Mouse (Mus musculus): ENCODE measurements at regions not wholly inside any gene's neighbourhood (a gene's known extent, or its start where the extent isn't known, plus 50 kb on each side); places are given as distances from the start of the nearest gene placed in this dataset.

DNA sequence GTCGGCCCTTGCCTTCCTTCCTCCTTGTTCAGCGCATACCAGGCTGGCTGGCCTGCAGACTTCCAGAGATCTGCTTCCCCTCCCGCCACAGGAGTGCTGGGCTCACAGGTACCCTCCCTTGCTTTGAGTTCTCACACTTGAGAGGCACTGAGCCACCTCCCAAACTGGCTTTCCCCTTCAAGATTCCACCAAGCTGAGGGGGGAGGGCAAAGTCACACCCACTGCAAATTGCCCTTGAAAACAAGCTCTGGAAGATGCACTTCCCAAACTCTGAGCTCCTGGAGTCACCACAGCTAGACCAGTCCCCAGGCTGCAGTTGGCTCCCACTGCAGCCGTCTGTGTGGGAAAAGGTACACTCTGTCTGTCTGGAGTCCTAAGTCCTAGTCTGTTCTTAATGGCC lies 142.1 kb upstream of the Slc22a12 start:
- H3K27ac ChIP-seq, result no peak overlapping the region
- WGBS (ENCODE audit: missing documents), result 71% methylated on average over 4 of the region's 4 CpGs

DNA sequence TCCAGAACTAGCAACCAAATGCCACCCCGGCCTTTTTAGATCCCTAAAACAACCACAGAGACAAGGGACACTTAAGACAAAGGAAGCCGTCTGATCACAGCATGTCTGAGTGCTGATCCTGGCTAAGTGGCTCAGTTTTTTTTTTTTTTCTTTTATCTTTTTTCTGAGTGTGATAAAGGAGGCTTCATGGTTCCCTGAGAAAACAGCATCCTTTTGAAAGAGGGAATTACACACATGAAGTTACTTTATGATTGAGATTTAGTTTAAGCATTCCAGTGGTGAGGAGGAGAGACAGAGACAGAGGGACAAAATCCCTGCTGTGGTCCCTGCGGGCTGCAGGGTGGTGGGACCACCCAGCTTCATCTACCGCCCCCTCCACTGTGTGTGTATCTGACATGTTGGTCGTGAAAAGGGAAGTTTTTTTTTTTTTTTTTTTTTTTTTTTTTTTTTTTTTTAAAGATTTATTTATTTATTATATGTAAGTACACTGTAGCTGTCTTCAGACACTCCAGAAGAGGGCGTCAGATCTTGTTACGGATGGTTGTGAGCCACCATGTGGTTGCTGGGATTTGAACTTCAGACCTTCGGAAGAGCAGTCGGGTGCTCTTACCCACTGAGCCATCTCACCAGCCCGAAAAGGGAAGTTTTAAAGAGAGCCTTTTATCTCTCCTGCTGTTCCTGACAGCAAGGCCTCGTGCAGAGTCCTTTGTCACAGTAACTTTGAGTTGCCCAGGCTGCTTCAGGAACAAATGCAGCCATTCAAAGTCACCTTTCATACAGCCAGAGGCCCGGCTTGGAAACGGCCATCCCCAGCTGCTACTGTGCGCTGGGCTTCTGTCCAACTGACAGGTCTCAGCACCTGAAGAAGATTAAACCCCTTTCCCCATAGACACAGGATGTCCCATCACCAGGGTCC lies 136.8 kb upstream of the Slc22a12 start:
- Histone ChIP-seq H3K36me3 (ENCODE audit: inconsistent target) (no peaks in the 10 kb centered on the region), H3K79me2 (ENCODE audit: inconsistent target) (no peaks in the 10 kb centered on the region), H3K4me3 (ENCODE audit: inconsistent target) (no peak overlapping the region), H3K27ac (no peak overlapping the region)
- 48% methylated on average over 7 of the region's 14 CpGs for WGBS (ENCODE audit: missing documents)

More for the DNA sequence above, 142.1 kb upstream of the Slc22a12 start:
- no peaks in the 10 kb centered on the region for H3K36me3 ChIP-seq (ENCODE audit: inconsistent target)
- H3K4me3 ChIP-seq (ENCODE audit: inconsistent target), result no peak overlapping the region
- H3K79me2 ChIP-seq (ENCODE audit: inconsistent target), result no peaks in the 10 kb centered on the region

DNA sequence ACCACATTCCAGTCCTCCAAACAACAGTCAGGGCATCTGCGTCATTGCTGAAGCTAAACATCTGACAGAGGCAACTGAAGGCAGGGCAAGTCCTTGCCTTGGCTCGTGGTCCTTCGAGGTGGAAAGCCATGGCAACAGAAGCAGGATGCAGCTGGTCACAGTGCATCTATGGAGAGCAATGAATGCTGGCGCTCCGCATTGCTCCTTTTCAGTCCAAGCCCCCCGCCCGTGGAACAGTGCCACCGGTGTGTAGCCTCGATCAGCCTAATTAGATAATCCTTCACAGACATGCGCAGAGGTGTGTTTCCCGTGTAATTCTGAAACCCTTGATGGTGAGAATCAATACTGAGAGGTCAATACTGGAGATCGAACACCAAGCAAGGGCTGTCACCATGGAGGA lies 134.7 kb upstream of the Slc22a12 start:
- Histone ChIP-seq H3K79me2 (ENCODE audit: inconsistent target) (no peaks in the 10 kb centered on the region), H3K36me3 (ENCODE audit: inconsistent target) (no peaks in the 10 kb centered on the region), H3K27ac (no peak overlapping the region), H3K4me3 (ENCODE audit: inconsistent target) (no peak overlapping the region)
- 97% methylated on average over 8 of the region's 12 CpGs for WGBS (ENCODE audit: missing documents)

DNA sequence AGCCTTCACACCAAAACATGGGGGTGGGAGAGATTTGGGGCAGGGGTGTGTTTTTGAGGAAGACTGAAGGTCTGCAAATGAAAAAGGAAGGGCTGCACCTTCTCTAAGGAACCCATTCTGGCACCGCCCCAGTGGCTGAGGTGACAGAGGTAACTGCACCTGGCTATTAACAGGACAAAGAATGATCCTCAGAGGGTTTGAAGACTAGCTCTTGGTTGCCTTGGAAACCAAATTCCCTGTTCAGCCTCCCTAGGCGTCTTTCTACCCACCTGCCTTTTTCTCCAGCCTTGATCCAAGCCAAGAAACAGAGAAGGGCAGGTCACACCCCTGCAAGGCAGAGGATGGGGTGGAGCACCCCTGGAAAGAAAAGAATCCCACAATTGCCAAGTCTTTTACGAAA lies 132.8 kb upstream of the Slc22a12 start:
- H3K36me3 ChIP-seq (ENCODE audit: inconsistent target), result no peaks in the 10 kb centered on the region
- 96% methylated on average over 3 of the region's 3 CpGs for WGBS (ENCODE audit: missing documents)
- H3K79me2 ChIP-seq (ENCODE audit: inconsistent target), result no peaks in the 10 kb centered on the region
- H3K4me3 ChIP-seq (ENCODE audit: inconsistent target), result no peak overlapping the region
- no peak overlapping the region for H3K27ac ChIP-seq

DNA sequence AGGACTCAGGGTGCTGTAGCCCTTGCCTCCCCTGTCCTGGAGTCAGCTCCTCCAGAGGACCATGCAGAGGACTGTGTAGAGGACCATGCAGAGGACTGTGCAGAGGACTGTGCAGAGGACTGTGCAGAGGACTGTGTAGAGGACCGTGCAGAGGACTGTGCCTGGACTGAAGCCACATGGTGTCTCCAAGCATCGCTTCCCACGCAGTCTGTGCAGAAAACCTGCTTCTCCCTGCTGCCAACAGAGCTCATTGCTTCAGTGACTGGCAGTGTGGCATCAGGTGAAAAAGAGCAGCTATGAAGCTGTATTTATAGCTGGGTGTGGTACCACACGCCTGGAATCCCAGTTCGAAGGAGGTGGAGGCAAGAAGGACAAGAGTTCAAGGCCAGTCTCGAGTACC lies 128.9 kb upstream of the Slc22a12 start:
- H3K4me3 ChIP-seq (ENCODE audit: inconsistent target), result no peak overlapping the region
- no peaks in the 10 kb centered on the region for H3K36me3 ChIP-seq (ENCODE audit: inconsistent target)
- WGBS (ENCODE audit: missing documents), result 97% methylated on average over 6 of the region's 6 CpGs
- no peak overlapping the region for H3K27ac ChIP-seq
- no peaks in the 10 kb centered on the region for H3K79me2 ChIP-seq (ENCODE audit: inconsistent target)

DNA sequence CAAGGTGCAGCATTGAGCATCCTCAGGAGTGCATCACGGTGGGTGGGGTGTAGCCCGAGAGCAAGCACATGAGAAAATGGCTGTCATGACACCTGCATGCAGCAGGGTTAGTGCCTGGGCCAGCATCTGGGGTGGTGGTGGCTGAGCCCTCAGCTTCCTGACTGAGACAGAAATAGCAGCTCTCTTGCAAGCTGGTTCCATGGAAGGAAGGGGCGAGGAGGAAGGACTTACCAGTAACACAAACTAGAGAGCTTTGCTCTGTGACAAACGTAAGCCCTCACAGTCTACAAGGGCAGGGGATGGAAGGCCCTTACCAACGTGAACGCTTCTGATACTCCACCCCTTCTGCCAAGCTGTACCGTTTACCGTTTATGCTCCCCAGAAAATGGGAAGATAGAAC lies 127.0 kb upstream of the Slc22a12 start:
- H3K27ac ChIP-seq, result peak overlapping the region; percentile 82
- H3K4me3 ChIP-seq (ENCODE audit: inconsistent target), result no peak overlapping the region
- no peaks in the 10 kb centered on the region for H3K79me2 ChIP-seq (ENCODE audit: inconsistent target)
- no peaks in the 10 kb centered on the region for H3K36me3 ChIP-seq (ENCODE audit: inconsistent target)
- WGBS (ENCODE audit: missing documents), result 13% methylated on average over 8 of the region's 8 CpGs

DNA sequence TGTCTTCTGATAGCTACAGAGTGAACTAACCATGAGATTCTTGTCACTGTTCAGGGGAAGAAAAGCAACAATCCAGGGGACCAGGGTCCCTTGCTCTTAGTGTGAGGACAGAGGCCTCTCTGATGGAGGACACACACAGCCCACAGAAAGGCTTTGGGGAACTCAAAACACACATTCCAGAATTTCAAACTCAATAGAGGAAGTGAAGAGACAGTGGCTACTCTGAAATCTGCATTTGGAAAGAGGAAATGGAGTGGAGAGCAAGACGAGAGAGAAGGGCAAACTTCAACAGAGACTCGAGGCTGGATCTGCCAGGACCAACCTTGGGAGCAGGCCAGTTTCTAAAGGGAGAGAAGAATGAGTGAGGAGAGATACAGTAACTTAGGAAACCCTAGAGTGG lies 125.7 kb upstream of the Slc22a12 start:
- 0% methylated on average over 2 of the region's 2 CpGs for WGBS (ENCODE audit: missing documents)
- H3K4me3 ChIP-seq (ENCODE audit: inconsistent target), result no peak overlapping the region
- H3K79me2 ChIP-seq (ENCODE audit: inconsistent target), result no peaks in the 10 kb centered on the region
- no peaks in the 10 kb centered on the region for H3K36me3 ChIP-seq (ENCODE audit: inconsistent target)
- peak overlapping the region; percentile 82 for H3K27ac ChIP-seq

DNA sequence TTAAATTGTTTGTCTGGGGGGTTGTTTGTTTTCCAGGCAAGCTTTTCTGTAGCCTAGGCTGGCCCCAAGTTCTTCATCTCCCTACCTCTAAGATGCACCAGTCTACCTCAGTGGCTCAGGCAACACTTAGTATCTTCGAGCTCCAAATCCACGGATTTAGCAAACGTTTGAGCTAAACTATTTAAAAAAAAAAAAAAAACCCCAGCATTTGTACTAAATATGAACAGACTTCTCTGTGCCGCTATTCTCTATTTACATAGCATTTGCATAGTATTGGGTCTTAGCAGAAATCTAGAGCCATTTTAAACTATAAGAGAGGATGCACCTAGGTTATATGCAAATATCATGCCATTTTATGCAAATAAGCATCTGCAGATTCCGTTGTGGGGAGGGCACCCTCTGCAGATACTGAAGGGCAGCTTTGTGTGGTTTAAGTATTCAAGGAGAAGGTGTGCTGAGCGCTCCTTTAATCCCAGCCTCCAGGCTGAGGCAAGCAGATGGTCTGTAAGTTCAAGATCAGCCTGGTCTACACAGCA lies 123.4 kb upstream of the Slc22a12 start:
- WGBS (ENCODE audit: missing documents), result 85% methylated on average over 6 of the region's 6 CpGs
- Histone ChIP-seq H3K27ac (no peak overlapping the region), H3K36me3 (ENCODE audit: inconsistent target) (no peaks in the 10 kb centered on the region), H3K4me3 (ENCODE audit: inconsistent target) (no peak overlapping the region), H3K79me2 (ENCODE audit: inconsistent target) (no peaks in the 10 kb centered on the region)

DNA sequence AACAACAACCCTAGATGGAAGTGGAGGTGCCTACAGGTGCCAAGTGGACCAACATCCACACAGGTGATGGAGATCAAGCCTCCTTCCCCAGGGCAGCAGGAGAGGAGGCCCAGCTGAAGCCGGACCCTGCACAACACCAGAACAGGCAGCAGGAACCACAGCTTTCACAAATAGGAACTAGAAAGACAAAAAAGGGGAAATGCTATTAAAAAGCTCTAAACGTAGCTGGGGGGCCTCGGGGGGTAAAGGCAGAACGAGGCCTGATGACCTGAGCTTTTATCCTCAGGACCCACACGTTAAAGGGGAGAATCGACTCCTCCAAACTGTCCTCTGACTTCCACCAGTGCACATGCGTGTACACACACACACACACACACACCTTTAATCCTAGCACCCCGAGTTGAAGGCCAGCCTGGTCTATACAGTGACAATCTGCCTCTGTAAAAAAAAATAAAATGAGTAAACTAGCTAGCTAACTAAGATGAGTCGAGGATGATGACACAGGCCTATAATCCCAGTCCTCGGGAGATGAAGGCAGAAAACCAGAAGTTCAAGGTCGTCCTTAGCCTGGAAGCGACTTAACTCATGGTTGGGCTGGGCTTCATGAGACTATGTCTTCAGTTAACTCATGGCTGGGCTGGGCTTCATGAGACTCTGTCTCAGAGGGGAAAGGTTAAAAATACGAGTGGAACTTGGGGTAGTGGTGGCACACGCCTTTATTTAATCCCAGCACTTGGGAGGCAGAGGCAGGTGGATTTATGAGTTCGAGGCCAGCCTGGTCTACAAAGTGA lies 122.6 kb upstream of the Slc22a12 start:
- Histone ChIP-seq H3K79me2 (ENCODE audit: inconsistent target) (no peaks in the 10 kb centered on the region), H3K4me3 (ENCODE audit: inconsistent target) (no peak overlapping the region), H3K36me3 (ENCODE audit: inconsistent target) (no peaks in the 10 kb centered on the region), H3K27ac (peak overlapping the region; percentile 66)
- WGBS (ENCODE audit: missing documents), result 31% methylated on average over 15 of the region's 15 CpGs

DNA sequence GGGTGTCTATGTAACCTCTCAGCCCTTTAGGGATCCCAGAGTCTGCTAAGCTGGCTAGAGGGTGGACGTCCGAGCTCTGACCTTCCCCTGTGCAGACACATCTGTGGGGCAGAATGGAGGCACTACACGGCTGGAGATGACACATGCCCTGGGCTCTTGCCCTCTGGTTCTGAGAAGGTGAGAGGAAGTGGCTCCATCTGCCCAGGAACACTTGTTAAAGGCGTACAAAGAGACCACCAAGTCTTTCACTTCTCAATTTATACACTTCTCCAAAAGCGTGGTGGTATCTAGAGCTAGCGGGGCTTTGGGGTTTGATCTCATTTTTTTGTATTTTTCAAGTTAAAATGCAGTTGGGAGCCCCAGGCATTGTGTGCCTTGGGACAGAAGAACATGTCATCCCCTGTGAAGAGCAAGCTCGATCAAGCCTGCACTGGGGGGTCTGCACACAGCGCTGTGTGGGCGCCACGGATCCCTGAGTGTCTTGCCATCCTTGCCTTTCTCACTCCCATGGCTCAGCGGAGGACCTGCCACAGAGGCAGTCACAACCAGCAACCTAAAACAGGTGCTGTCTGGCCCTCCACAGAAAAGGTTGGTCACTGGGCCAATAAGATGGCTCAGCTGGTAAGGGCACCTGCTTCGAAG lies 121.6 kb upstream of the Slc22a12 start:
- Histone ChIP-seq H3K4me3 (ENCODE audit: inconsistent target) (no peak overlapping the region), H3K79me2 (ENCODE audit: inconsistent target) (no peaks in the 10 kb centered on the region), H3K27ac (peak overlapping the region; percentile 66; the same call in 1 of the 2 replicates), H3K36me3 (ENCODE audit: inconsistent target) (no peaks in the 10 kb centered on the region)
- WGBS (ENCODE audit: missing documents), result 64% methylated on average over 10 of the region's 12 CpGs

DNA sequence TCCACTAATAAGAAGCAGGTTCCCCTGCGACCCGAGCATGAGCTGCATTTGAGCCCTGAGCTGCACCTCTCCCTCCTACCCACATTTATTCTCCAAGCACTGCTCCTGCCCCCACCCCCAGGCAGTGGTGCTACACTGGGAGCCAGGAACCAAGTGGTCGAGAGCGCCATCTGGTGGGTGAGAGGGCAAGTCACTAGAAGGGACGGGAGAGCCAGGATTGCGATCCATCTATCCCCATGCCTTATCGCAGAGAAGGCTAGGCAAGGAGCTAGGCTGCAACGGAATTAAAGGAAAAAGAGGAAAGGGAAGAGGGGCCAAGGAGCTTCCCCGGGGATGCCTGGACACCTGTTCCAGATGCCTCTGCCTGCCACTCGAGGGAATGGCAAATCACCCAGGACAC lies 120.6 kb upstream of the Slc22a12 start:
- H3K79me2 ChIP-seq (ENCODE audit: inconsistent target), result no peaks in the 10 kb centered on the region
- 6% methylated on average over 10 of the region's 10 CpGs for whole genome bisulfite sequencing (ENCODE audit: missing documents)
- H3K4me3 ChIP-seq (ENCODE audit: inconsistent target), result no peak overlapping the region

DNA sequence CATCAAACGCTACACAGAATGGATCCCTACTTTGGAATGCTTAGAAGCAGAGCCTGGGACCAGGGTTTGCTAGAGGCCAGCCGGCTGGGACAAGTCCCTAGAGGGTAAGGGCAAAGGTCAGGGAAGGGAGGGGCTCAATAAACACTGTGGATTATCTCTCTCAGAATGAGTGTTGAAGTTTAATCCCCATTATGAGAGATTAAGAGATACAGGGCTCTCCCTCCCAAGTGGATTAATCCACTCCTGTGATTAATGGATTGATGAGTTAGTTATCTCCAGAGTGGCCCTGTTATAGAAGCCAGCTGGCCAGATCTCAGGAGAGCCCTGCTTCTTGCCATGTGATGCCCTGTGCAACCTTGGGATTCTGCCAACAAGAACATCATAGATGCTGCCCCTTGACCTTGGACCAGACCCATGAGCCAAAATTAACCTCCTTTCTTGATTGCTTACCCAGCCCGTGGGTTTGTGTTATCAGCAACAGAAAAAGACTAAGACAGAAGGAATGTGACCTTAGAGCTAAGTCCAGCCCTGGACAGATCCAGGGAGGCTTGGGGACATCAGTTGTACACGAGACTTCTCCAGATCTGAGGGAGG lies 119.6 kb upstream of the Slc22a12 start:
- WGBS (ENCODE audit: missing documents), result 90% methylated on average over 4 of the region's 4 CpGs
- no peak overlapping the region for H3K27ac ChIP-seq

More for the DNA sequence above, 120.6 kb upstream of the Slc22a12 start:
- no peaks in the 10 kb centered on the region for H3K36me3 ChIP-seq (ENCODE audit: inconsistent target)
- H3K27ac ChIP-seq, result no peak overlapping the region

DNA sequence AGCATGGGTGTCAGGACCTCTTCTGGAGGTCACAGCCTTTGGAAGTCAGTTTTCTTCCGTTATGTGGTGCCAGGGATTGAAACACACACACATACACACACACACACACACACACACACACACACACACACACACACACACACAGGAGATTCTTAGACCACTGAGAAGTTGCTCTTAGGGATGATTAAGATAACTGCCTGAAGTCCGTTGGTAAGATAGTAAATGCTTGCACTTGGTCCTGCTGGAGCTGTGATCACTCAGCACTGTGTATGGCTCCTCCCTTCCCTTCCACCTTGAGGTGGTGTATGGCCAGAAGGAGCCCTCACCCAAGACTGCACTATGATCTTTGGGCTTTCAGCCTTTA lies 118.7 kb upstream of the Slc22a12 start:
- 89% methylated on average over 2 of the region's 2 CpGs for WGBS (ENCODE audit: missing documents)
- no peak overlapping the region for H3K27ac ChIP-seq
- H3K79me2 ChIP-seq (ENCODE audit: inconsistent target), result no peaks in the 10 kb centered on the region

More for the DNA sequence above, 119.6 kb upstream of the Slc22a12 start:
- H3K4me3 ChIP-seq (ENCODE audit: inconsistent target), result no peak overlapping the region
- no peaks in the 10 kb centered on the region for H3K36me3 ChIP-seq (ENCODE audit: inconsistent target)
- H3K79me2 ChIP-seq (ENCODE audit: inconsistent target), result no peaks in the 10 kb centered on the region

DNA sequence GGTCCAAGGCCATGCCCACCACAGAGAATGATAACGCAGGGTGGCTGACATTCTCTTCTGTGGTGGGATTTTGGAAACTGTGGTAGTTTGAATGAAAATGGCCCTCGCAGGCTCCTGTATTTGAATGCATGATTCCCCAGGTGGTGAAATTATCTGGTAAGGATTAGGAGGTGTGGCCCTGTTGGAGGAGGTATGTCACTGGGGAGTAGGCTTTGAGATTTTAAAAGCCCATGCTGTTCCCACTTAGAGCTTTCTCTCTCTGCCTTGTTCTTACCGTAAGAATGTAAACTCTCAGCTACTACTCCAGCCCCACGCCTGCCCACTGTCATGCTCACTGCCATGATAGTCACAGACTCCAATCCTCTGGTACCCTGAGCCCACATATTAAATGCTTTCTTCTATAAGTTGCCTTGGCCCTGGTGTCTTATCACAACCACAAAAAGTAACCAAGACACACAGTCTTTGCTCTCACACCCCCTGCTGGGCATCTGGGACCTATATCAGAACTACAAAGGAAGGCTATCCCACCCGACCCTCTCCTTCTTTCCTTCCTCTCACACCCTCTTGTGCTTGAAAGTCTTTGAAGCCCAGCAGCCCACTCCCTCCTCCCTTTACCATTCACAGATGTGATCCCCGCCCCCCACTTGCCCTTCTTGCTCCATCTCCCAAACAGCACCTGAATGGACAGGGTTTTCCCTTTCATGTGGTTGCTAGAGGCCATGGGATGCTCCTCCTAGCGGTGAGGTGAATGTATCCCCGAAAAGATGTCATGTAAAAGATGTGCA lies 118.1 kb upstream of the Slc22a12 start:
- H3K27ac ChIP-seq, result no peak overlapping the region
- H3K79me2 ChIP-seq (ENCODE audit: inconsistent target), result no peaks in the 10 kb centered on the region
- 71% methylated on average over 8 of the region's 8 CpGs for WGBS (ENCODE audit: missing documents)
- H3K4me3 ChIP-seq (ENCODE audit: inconsistent target), result no peak overlapping the region
- no peaks in the 10 kb centered on the region for H3K36me3 ChIP-seq (ENCODE audit: inconsistent target)

More for the DNA sequence above, 118.7 kb upstream of the Slc22a12 start:
- no peaks in the 10 kb centered on the region for H3K36me3 ChIP-seq (ENCODE audit: inconsistent target)
- H3K4me3 ChIP-seq (ENCODE audit: inconsistent target), result no peak overlapping the region

Data from macrophage (primary cell).